Mouse (Mus musculus): ENCODE measurements around the gene Dcbld2.

Gene Dcbld2

GRCm38 (mm10) chr16:58482296-58482695 lies 74.1 kb downstream of the Dcbld2 start:
- CTCF ChIA-PET: interaction anchor here (0.5 kb wide), 1 partner anchor 23 kb away, joined by 4 read pairs; no protein-coding TSS in a partner anchor

GRCm38 (mm10) chr16:58487861-58488260 lies 79.6 kb downstream of the Dcbld2 start:
- CTCF ChIA-PET: interaction anchor here (0.5 kb wide), 1 partner anchor 1179 kb away, joined by 9 read pairs; no protein-coding TSS in a partner anchor

- CTCF ChIA-PET: no interaction called here
These were observed 88.5 kb downstream of the Dcbld2 start for GRCm38 (mm10) chr16:58496791-58497190.

GRCm38 (mm10) chr16:58497886-58498713 lies 89.9 kb downstream of the Dcbld2 start:
- CTCF ChIA-PET: interaction anchor here (1.1 to 1.2 kb wide), 2 partner anchors 15 to 21 kb away, joined by 3 to 4 read pairs; no protein-coding TSS in a partner anchor

- CTCF ChIA-PET: interaction anchor here (1.1 kb wide), 1 partner anchor 24 kb away, joined by 3 read pairs; no protein-coding TSS in a partner anchor
These were observed 90.9 kb downstream of the Dcbld2 start for GRCm38 (mm10) chr16:58499172-58499584.

GRCm38 (mm10) chr16:58499650-58500049 lies 91.4 kb downstream of the Dcbld2 start:
- CTCF ChIA-PET: interaction anchor here (1.1 kb wide), 1 partner anchor 24 kb away, joined by 3 read pairs; no protein-coding TSS in a partner anchor

- CTCF ChIA-PET: no interaction called here
These were observed 93.6 kb downstream of the Dcbld2 start for GRCm38 (mm10) chr16:58501760-58502301.

GRCm38 (mm10) chr16:58502566-58502965 lies 94.3 kb downstream of the Dcbld2 start:
- CTCF ChIA-PET: no interaction called here

GRCm38 (mm10) chr16:58504945-58505344 lies 96.7 kb downstream of the Dcbld2 start:
- CTCF ChIA-PET: interaction anchor here (0.7 kb wide), 1 partner anchor 22 kb away, joined by 4 read pairs; no protein-coding TSS in a partner anchor

- CTCF ChIA-PET: interaction anchor here (1.0 kb wide), 1 partner anchor 50 kb away, joined by 3 read pairs; no protein-coding TSS in a partner anchor
These were observed 104.0 kb downstream of the Dcbld2 start for GRCm38 (mm10) chr16:58512181-58512761.

GRCm38 (mm10) chr16:58512887-58513286 lies 104.6 kb downstream of the Dcbld2 start:
- CTCF ChIA-PET: interaction anchor here (1.0 kb wide), 1 partner anchor 51 kb away, joined by 3 read pairs; no protein-coding TSS in a partner anchor

GRCm38 (mm10) chr16:58513755-58514154 lies 105.5 kb downstream of the Dcbld2 start:
- CTCF ChIA-PET: interaction anchor here (1.5 kb wide), 1 partner anchor 52 kb away, joined by 7 read pairs; no protein-coding TSS in a partner anchor

GRCm38 (mm10) chr16:58514565-58514964 lies 106.3 kb downstream of the Dcbld2 start:
- CTCF ChIA-PET: interaction anchor here (1.5 kb wide), 1 partner anchor 53 kb away, joined by 7 read pairs; no protein-coding TSS in a partner anchor

- CTCF ChIA-PET: interaction anchor here (0.6 kb wide), 1 partner anchor 57 kb away, joined by 3 read pairs; no protein-coding TSS in a partner anchor
These were observed 107.9 kb downstream of the Dcbld2 start for GRCm38 (mm10) chr16:58516161-58516560.

- CTCF ChIA-PET: no interaction called here
These were observed 108.9 kb downstream of the Dcbld2 start for GRCm38 (mm10) chr16:58516960-58517798.

Measured in spleen, embryonic (tissue).